Mouse (Mus musculus): ENCODE measurements around the gene Bpifb9b.
"Not testable (repeated sequence)": the region's sequence is repeated elsewhere in the genome, so short reads cannot be mapped to it uniquely, and the experiment has no call there.

Bpifb9b gene

GRCm38 (mm10) chr2:154306927-154307326 lies at the start of gene Bpifb9b:
Gene Bpifb9b, plus strand, starts transcription at chr2:154307227.
- in situ Hi-C loops (cut with MboI; ENCODE audit: low pct_unique_long_range_greater_than_20kb in 1 of 2, low sequenced_read_pairs in 2 of 2, unreplicated experiment in 1 of 2): not testable (repeated sequence)

- in situ Hi-C loops (cut with MboI; ENCODE audit: low pct_unique_long_range_greater_than_20kb in 1 of 2, low sequenced_read_pairs in 2 of 2, unreplicated experiment in 1 of 2): not testable (repeated sequence)
Measured at GRCm38 (mm10) chr2:154257554-154257953, 49.5 kb upstream of the Bpifb9b start, which contains the start of gene Bpifb9a. Gene Bpifb9a, plus strand, starts transcription at chr2:154257854.

- in situ Hi-C loops (cut with MboI; ENCODE audit: low pct_unique_long_range_greater_than_20kb in 1 of 2, low sequenced_read_pairs in 2 of 2, unreplicated experiment in 1 of 2): not testable (repeated sequence)
Measured at GRCm38 (mm10) chr2:154264397-154264796, 42.6 kb upstream of the Bpifb9b start.

- in situ Hi-C loops (cut with MboI; ENCODE audit: low pct_unique_long_range_greater_than_20kb in 1 of 2, low sequenced_read_pairs in 2 of 2, unreplicated experiment in 1 of 2): loop anchor here in 1 of 2 experiments (5.0 kb wide), 1 partner anchor 75 kb away; no protein-coding TSS in a partner anchor
Measured at GRCm38 (mm10) chr2:154291866-154292265, 15.2 kb upstream of the Bpifb9b start.

GRCm38 (mm10) chr2:154292833-154293232 lies 14.2 kb upstream of the Bpifb9b start:
- in situ Hi-C loops (cut with MboI; ENCODE audit: low pct_unique_long_range_greater_than_20kb in 1 of 2, low sequenced_read_pairs in 2 of 2, unreplicated experiment in 1 of 2): loop anchor here in 1 of 2 experiments (5.0 kb wide), 1 partner anchor 76 kb away; no protein-coding TSS in a partner anchor

- in situ Hi-C loops (cut with MboI; ENCODE audit: low pct_unique_long_range_greater_than_20kb in 1 of 2, low sequenced_read_pairs in 2 of 2, unreplicated experiment in 1 of 2): loop anchor here in 1 of 2 experiments (5.0 kb wide), 1 partner anchor 77 kb away; no protein-coding TSS in a partner anchor
Measured at GRCm38 (mm10) chr2:154294746-154295145, 12.3 kb upstream of the Bpifb9b start.

- in situ Hi-C loops (cut with MboI; ENCODE audit: low pct_unique_long_range_greater_than_20kb in 1 of 2, low sequenced_read_pairs in 2 of 2, unreplicated experiment in 1 of 2): loop anchor here in 1 of 2 experiments (5.0 kb wide), 1 partner anchor 83 kb away; no protein-coding TSS in a partner anchor
Measured at GRCm38 (mm10) chr2:154300496-154300895, 6.5 kb upstream of the Bpifb9b start.

GRCm38 (mm10) chr2:154301763-154302162 lies 5.3 kb upstream of the Bpifb9b start:
- in situ Hi-C loops (cut with MboI; ENCODE audit: low pct_unique_long_range_greater_than_20kb in 1 of 2, low sequenced_read_pairs in 2 of 2, unreplicated experiment in 1 of 2): loop anchor here in 1 of 2 experiments (5.0 kb wide), 1 partner anchor 84 kb away; no protein-coding TSS in a partner anchor

- in situ Hi-C loops (cut with MboI; ENCODE audit: low pct_unique_long_range_greater_than_20kb in 1 of 2, low sequenced_read_pairs in 2 of 2, unreplicated experiment in 1 of 2): loop anchor here in 1 of 2 experiments (5.0 kb wide), 1 partner anchor 87 kb away; no protein-coding TSS in a partner anchor
Measured at GRCm38 (mm10) chr2:154304604-154305003, 2.4 kb upstream of the Bpifb9b start.

- in situ Hi-C loops (cut with MboI; ENCODE audit: low pct_unique_long_range_greater_than_20kb in 1 of 2, low sequenced_read_pairs in 2 of 2, unreplicated experiment in 1 of 2): not testable (repeated sequence)
Measured at GRCm38 (mm10) chr2:154313771-154314170, 6.7 kb downstream of the Bpifb9b start.

- in situ Hi-C loops (cut with MboI; ENCODE audit: low pct_unique_long_range_greater_than_20kb in 1 of 2, low sequenced_read_pairs in 2 of 2, unreplicated experiment in 1 of 2): no loop called here
Measured at GRCm38 (mm10) chr2:154326852-154327251, 19.8 kb downstream of the Bpifb9b start.

GRCm38 (mm10) chr2:154335572-154335971 lies 28.5 kb downstream of the Bpifb9b start:
- in situ Hi-C loops (cut with MboI; ENCODE audit: low pct_unique_long_range_greater_than_20kb in 1 of 2, low sequenced_read_pairs in 2 of 2, unreplicated experiment in 1 of 2): no loop called here

GRCm38 (mm10) chr2:154338161-154338560 lies 31.1 kb downstream of the Bpifb9b start:
- in situ Hi-C loops (cut with MboI; ENCODE audit: low pct_unique_long_range_greater_than_20kb in 1 of 2, low sequenced_read_pairs in 2 of 2, unreplicated experiment in 1 of 2): no loop called here

GRCm38 (mm10) chr2:154339356-154339755 lies 32.3 kb downstream of the Bpifb9b start:
- in situ Hi-C loops (cut with MboI; ENCODE audit: low pct_unique_long_range_greater_than_20kb in 1 of 2, low sequenced_read_pairs in 2 of 2, unreplicated experiment in 1 of 2): no loop called here

GRCm38 (mm10) chr2:154348152-154348551 lies 41.1 kb downstream of the Bpifb9b start:
- in situ Hi-C loops (cut with MboI; ENCODE audit: low pct_unique_long_range_greater_than_20kb in 1 of 2, low sequenced_read_pairs in 2 of 2, unreplicated experiment in 1 of 2): no loop called here

GRCm38 (mm10) chr2:154354000-154354425 lies 47.0 kb downstream of the Bpifb9b start:
- in situ Hi-C loops (cut with MboI; ENCODE audit: low pct_unique_long_range_greater_than_20kb in 1 of 2, low sequenced_read_pairs in 2 of 2, unreplicated experiment in 1 of 2): not testable (repeated sequence)

- in situ Hi-C loops (cut with MboI; ENCODE audit: low pct_unique_long_range_greater_than_20kb in 1 of 2, low sequenced_read_pairs in 2 of 2, unreplicated experiment in 1 of 2): no loop called here
Measured at GRCm38 (mm10) chr2:154367510-154367909, 60.5 kb downstream of the Bpifb9b start.

Data from mouse embryonic stem cell (cell line).